Mouse (Mus musculus) lung, adult 2 months (tissue): Measurements from ENCODE around the gene Elane.

Experiments
- CTCF ChIP-seq: fragments of 200-500 bp; IDR thresholded peaks from 2 replicates; pipeline ENCODE4 v1.5.1; 2011; ENCODE audit warnings: mild to moderate bottlenecking, low read length, control low read depth; ENCODE audit not compliant: insufficient read depth
- POLR2A ChIP-seq: fragments of 200-500 bp; IDR thresholded peaks from 2 replicates; pipeline ENCODE4 v1.6.1; 2011; ENCODE audit warnings: low read depth, mild to moderate bottlenecking, control low read depth, low read length, borderline replicate concordance; ENCODE audit errors: extremely low read depth

- TF ChIP-seq POLR2A (no peak), CTCF (no peak)
Measured at GRCm38 (mm10) chr10:79886611-79887010, 564 bp downstream of the Elane start.
